Mouse (Mus musculus): ENCODE data around the gene Nr1h3. TPM values are rescaled to one million over a fixed set of nuclear protein-coding genes. Genes with fewer than 3 reads are reported as not detected.

Gene Nr1h3
- polyA plus RNA-seq, 1 experiment from 2014 or later = 1.4 TPM

DNA sequence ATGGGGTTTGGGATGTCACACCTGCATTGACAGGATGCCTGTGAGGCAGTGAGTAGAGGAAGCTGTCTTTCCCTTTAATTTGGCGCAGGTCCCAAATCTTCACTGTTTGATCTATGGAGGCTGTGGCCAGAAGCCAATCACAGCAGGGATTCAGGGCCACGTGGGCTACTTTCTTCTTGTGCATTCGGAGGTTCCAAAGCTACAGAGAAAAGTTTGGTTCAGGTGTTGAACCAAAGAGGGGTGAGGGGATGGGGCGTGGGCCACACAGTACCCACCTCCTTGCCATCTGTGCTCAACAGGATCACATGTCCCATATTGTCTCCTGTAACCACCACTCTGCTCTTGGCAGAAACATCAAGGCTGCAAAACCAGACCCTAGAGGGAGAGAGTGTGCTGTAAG lies 14.4 kb upstream of the Nr1h3 start:
- H3K36me3 ChIP-seq (replicated peaks) = peaks cover 42% of the 10 kb centered on the region
- no peak overlapping the region for H3K4me2 ChIP-seq
- H3K4me1 ChIP-seq = no peaks in the 10 kb centered on the region
- ATAC-seq (ENCODE audit: low FRiP score) = no peak
- H3K27me3 ChIP-seq = no peaks in the 10 kb centered on the region
- WGBS = 71% methylated on average over 4 of the region's 4 CpGs
- H3K4me3 ChIP-seq (replicated peaks) = no peak overlapping the region
- no peak overlapping the region for H3K27ac ChIP-seq
- H3K9me3 ChIP-seq = no peaks in the 10 kb centered on the region
- no peak overlapping the region for H3K9ac ChIP-seq

DNA sequence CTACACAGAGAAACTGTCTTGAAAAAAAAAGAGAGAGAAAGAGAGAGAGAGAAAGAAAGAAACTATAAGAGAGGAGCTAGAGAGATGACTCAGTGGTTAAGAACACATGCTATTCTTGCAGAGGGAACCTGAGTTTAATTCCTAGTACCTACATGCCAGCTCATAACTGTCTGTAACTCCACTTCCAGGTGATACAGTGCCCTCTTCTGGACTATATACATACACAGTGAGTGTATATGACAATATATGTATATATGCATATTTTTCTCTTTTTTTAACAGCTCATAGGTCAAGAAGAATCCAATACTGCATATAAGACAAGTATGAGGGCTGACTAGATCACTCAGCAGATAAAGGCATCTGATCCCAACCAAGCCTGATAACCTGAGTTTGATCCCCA lies 10.7 kb upstream of the Nr1h3 start:
- ATAC-seq (ENCODE audit: low FRiP score) = no peak
- H3K4me1 ChIP-seq = no peaks in the 10 kb centered on the region
- no peak overlapping the region for H3K27ac ChIP-seq
- peaks cover 76% of the 10 kb centered on the region for H3K36me3 ChIP-seq (replicated peaks)
- H3K9me3 ChIP-seq = no peaks in the 10 kb centered on the region
- no peaks in the 10 kb centered on the region for H3K27me3 ChIP-seq
- H3K4me2 ChIP-seq = no peak overlapping the region
- H3K9ac ChIP-seq = no peak overlapping the region
- no peak overlapping the region for H3K4me3 ChIP-seq (replicated peaks)

DNA sequence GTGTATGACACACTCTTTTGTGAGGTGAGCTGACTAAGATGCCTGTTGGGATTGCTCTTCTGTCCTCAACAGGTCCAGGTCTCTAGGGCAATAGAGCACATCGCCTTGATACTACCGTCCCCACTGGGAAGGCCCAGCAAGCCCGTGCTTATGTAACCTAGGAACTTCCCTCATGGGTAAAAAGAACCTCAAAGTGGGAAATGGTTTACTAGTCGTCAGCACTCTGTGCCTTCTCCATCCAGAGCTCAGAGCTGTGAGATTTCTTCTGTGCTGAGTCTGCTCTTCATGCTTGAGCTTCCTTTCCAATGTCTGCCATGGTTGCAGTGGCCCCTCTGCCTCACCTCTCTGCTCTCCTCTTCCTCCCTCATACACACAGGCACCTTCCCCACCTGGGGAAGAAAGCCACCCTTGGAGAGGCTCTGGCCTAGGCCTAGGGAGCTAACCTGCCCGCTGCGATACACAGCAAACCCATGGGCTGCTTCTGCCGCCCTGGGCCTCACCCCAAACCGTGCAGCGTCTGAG lies 3.7 kb upstream of the Nr1h3 start:
- ATAC-seq (ENCODE audit: low FRiP score) = no peak
- 92% methylated on average over 9 of the region's 9 CpGs for WGBS
- H3K36me3 ChIP-seq (replicated peaks) = peaks cover 57% of the 10 kb centered on the region
- no peak overlapping the region for H3K4me3 ChIP-seq (replicated peaks)
- no peaks in the 10 kb centered on the region for H3K27me3 ChIP-seq
- H3K27ac ChIP-seq = no peak overlapping the region
- no peak overlapping the region for H3K9ac ChIP-seq
- H3K4me1 ChIP-seq = peaks cover 20% of the 10 kb centered on the region
- no peak overlapping the region for H3K4me2 ChIP-seq
- H3K9me3 ChIP-seq = no peaks in the 10 kb centered on the region

DNA sequence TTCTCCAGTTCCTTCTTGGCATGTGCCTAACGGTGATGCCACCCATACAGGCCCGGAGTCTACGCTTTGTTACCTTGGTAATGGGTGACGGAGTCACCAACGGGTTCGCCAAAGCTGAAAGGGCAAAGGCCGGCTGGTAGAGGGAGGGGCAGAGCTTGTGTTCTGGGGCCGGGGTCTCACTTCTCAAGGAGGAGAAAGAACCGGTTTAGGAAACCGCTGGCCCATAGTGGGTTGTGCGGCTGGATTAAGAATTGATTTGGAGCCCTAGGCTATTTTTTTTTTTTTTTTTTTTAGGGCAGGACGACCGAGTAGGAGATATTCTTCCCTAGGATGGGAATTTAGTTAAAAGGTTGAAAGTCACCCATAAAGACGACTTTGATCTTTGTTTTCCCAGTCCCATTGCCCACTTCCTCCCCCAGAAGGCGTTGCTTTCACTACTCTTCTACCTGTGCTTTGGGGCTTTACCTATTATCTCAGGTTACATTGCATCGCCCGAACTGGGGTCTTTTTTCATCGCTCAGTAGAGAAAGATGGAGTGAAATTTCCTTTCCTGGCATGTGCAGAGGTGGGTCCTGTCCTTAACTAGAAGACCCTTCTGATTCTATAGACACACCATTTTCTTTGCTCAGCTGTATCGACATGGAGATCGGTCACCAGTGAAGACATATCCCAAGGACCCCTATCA lies 480 bp upstream of the Nr1h3 start:
- Histone ChIP-seq H3K36me3 (replicated peaks) (peaks cover 28% of the 10 kb centered on the region), H3K9ac (peak overlapping the region; percentile 71), H3K27me3 (no peaks in the 10 kb centered on the region), H3K4me1 (peaks cover 20% of the 10 kb centered on the region), H3K4me3 (replicated peaks) (peak overlapping the region; percentile 58), H3K27ac (peak overlapping the region; percentile 93), H3K9me3 (no peaks in the 10 kb centered on the region), H3K4me2 (peak overlapping the region; percentile 69)
- ATAC-seq (ENCODE audit: low FRiP score) = no peak; the same call in 1 of the 2 replicates
- WGBS = 14% methylated on average over 20 of the region's 20 CpGs

DNA sequence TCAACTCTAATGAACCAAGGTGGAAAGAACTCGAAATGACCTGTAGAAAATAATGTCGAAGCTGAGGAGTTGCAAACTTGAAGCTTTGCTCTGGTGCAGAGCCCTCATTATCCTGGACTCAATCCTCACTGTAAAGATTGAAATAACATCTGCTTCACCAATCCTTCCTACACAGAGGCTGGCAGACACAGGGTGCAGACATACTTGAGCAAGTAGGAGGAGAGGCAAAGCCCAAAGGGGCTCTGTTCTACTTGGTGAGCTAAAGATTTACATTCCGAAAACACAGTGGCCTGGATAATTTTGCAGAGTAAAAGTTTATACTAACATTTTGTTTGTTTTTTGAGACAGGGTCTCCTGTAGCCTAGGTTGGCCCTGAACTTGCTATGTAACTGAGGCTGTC lies 3.7 kb downstream of the Nr1h3 start:
- H3K4me3 ChIP-seq (replicated peaks) = no peak overlapping the region
- no peak overlapping the region for H3K4me2 ChIP-seq
- no peak overlapping the region for H3K27ac ChIP-seq
- no peak for ATAC-seq (ENCODE audit: low FRiP score)
- H3K36me3 ChIP-seq (replicated peaks) = no peaks in the 10 kb centered on the region
- WGBS = 93% methylated on average over 3 of the region's 3 CpGs
- H3K27me3 ChIP-seq = peaks cover 10% of the 10 kb centered on the region; the same call in 1 of the 2 replicates
- no peak overlapping the region for H3K9ac ChIP-seq
- no peaks in the 10 kb centered on the region for H3K9me3 ChIP-seq
- peaks cover 30% of the 10 kb centered on the region for H3K4me1 ChIP-seq

DNA sequence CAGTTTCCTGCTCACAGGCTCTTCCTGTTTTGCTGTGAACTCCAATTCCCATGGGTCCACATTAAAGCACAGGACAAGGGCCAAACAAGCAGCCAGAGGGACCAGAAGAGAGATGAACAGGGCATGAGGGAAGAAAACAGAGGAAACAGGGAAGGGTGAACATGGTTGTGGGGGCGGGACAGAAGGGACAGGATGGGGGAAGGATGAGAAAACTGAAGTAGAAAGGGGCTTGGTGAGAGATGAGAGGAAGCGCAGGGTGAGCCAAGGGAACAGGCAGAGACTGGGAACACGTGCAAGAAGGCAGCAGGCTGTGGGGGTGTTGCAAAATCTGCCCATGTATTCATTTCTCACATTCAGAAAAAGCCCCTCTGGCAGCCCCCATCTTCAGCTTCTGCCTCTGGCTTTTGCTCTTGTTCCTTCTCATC lies 6.0 kb downstream of the Nr1h3 start:
- Histone ChIP-seq H3K4me2 (no peak overlapping the region), H3K9ac (no peak overlapping the region), H3K9me3 (no peaks in the 10 kb centered on the region), H3K4me1 (peaks cover 16% of the 10 kb centered on the region), H3K4me3 (replicated peaks) (no peak overlapping the region), H3K36me3 (replicated peaks) (no peaks in the 10 kb centered on the region), H3K27me3 (peaks cover 14% of the 10 kb centered on the region), H3K27ac (no peak overlapping the region)
- ATAC-seq (ENCODE audit: low FRiP score) = no peak
- WGBS = 83% methylated on average over 3 of the region's 3 CpGs

DNA sequence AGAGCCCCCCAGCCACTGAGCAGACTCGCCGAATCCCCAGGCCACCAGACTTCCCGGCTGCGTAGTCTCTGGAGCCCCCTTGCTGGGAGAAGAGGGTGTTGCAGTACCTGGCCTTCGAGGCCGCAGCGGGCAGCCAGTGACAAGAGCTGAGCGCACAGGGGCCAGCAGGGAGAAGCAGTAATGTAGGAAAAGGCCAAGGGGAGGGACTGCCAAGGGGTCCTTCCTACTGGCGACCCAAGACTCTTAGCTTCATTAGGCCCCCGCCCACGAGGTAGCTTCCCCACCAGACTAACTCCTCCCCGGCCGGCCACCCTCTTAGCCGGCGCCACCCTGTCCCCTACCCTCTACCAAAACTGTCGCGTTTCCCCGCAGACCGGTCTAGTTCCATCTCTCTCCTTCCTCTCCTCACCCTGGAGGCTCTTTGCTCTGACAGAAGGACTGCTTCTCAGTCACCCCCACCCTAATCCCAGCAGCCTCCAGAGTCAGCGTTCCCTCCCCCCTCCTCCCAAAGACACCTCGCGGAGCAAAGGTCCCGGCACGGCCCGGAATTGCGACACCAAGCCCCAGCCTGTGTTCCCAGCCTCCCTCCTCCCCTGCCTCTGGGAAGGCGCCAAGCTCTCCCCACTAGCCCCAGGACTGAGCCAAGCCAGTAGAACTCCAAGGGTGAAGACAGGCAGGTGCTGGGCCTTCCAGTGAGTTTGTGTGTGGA lies 7.9 kb downstream of the Nr1h3 start:
- no peaks in the 10 kb centered on the region for H3K36me3 ChIP-seq (replicated peaks)
- peak overlapping the region; percentile 51 for H3K9ac ChIP-seq
- H3K27ac ChIP-seq = no peak overlapping the region
- 2% methylated on average over 27 of the region's 27 CpGs for WGBS
- H3K4me3 ChIP-seq (replicated peaks) = peak overlapping the region; percentile 28
- peaks cover 14% of the 10 kb centered on the region for H3K4me1 ChIP-seq
- H3K4me2 ChIP-seq = peak overlapping the region; percentile 56
- ATAC-seq (ENCODE audit: low FRiP score) = peak; percentile 91
- H3K9me3 ChIP-seq = no peaks in the 10 kb centered on the region
- peaks cover 14% of the 10 kb centered on the region for H3K27me3 ChIP-seq

DNA sequence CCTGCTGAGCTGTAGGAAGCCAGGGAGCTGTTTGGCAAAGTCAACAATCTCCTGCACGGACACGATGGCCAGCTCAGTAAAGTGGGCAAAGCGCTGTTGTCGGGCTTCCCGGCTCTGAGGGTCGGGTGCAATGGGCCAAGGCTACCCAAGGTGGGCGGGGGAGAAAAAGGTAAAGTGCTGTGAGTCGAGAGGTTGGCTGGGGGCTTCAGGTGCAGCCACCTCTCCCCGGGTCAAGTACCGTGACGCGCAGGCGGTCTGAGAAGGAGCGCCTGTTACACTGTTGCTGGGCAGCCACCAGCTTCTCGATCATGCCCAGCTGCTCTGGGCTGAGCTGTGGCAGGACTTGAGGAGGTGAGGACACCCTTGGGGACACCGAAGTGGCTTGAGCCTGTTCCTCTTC lies 12.1 kb downstream of the Nr1h3 start:
- WGBS = 88% methylated on average over 16 of the region's 16 CpGs
- no peak for ATAC-seq (ENCODE audit: low FRiP score)
- Histone ChIP-seq H3K4me2 (no peak overlapping the region), H3K4me3 (replicated peaks) (no peak overlapping the region), H3K9me3 (no peaks in the 10 kb centered on the region), H3K9ac (no peak overlapping the region), H3K36me3 (replicated peaks) (no peaks in the 10 kb centered on the region), H3K27ac (no peak overlapping the region), H3K4me1 (peaks cover 14% of the 10 kb centered on the region), H3K27me3 (peaks cover 4% of the 10 kb centered on the region; the same call in 1 of the 2 replicates)

DNA sequence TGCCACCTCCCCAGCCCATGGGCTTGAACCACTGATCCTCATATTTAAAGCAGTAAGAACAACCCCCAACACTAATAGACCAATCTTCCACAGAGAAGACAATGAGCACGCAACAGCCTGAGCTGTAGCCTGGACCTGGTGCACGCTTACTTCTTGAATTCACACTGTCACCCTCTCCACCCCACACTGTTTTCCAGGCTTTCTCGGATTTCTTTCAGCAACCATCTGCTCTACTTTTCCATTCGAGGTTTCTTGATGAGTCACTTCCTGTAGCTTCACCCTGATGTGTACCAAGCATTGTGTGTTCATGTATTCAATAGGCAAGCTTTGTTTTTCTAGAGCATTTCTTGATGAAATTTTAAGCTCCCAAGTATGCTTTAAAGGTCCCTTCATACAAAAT lies 15.2 kb downstream of the Nr1h3 start:
- H3K4me1 ChIP-seq = peaks cover 5% of the 10 kb centered on the region; the same call in 1 of the 2 replicates
- 79% methylated on average over 4 of the region's 4 CpGs for WGBS

DNA sequence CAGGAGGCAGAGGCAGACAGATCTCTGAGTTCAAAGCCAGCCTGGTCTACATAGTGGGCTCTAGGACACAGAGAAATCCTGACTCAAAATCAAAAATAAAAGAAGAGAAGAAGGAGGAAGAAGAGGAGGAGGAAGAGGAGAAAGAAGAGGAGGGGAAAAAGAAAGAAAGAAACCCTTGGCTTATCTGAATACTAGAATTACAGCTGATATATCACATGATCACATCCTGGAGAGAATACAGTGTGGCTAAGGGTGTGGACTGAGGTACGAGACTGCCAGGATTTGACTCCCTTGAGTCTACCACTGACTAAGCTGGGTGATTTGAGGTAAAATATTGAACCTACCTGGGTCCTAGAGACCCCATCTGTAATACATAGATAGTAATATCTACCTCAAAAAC lies 16.4 kb downstream of the Nr1h3 start:
- WGBS = 83% methylated on average over 1 of the region's 1 CpGs
- ATAC-seq (ENCODE audit: low FRiP score) = no peak
- no peak overlapping the region for H3K9ac ChIP-seq
- H3K27ac ChIP-seq = no peak overlapping the region
- peaks cover 14% of the 10 kb centered on the region for H3K4me1 ChIP-seq
- H3K9me3 ChIP-seq = no peaks in the 10 kb centered on the region
- no peaks in the 10 kb centered on the region for H3K36me3 ChIP-seq (replicated peaks)
- no peak overlapping the region for H3K4me2 ChIP-seq
- H3K27me3 ChIP-seq = no peaks in the 10 kb centered on the region
- H3K4me3 ChIP-seq (replicated peaks) = no peak overlapping the region

More for the DNA sequence above, 15.2 kb downstream of the Nr1h3 start:
- Histone ChIP-seq H3K27me3 (no peaks in the 10 kb centered on the region), H3K27ac (no peak overlapping the region), H3K9me3 (no peaks in the 10 kb centered on the region), H3K9ac (no peak overlapping the region), H3K4me3 (replicated peaks) (no peak overlapping the region), H3K36me3 (replicated peaks) (no peaks in the 10 kb centered on the region), H3K4me2 (no peak overlapping the region)
- ATAC-seq (ENCODE audit: low FRiP score) = no peak

DNA sequence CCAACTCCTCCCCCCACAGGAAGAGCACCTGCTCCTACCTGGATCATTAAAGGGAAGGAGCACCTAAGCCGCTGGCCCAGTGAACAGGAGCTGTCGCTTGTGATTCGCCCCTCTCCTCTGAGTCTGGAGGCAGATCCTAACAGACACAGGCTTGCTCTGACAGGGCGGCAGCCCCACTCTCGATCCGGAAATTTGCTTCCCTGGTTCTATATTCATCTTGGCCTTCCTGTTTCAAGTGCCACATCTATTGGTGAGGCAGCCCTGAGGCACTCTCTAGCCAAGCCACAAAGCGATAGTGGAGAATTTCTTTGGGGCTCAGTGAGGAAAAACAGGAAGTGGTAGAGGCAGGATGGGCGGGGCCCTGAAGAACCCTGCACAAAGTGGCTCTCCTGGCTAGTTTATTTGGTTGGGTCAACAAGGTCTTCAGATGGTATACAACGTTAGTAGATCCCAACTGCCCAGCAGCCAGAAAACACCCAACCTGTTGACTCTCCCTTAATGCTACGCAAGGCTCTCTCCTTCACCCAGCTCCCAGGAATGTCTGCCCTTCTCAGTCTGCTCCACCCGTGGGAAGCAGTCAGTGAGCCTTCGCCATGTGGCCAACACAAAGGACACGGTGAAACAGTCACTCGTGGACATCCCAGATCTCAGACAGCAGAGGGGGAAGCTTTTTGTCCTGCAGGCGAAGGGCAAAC lies 18.8 kb downstream of the Nr1h3 start, which contains the start of gene Madd:
Madd (minus strand) TSS at position 127 of the 695 bp plus-strand sequence.
- H3K36me3 ChIP-seq (replicated peaks) = no peaks in the 10 kb centered on the region; the same call in 1 of the 2 replicates
- ATAC-seq (ENCODE audit: low FRiP score) = no peak
- H3K27me3 ChIP-seq = no peaks in the 10 kb centered on the region
- H3K4me1 ChIP-seq = peaks cover 30% of the 10 kb centered on the region
- WGBS = 69% methylated on average over 15 of the region's 15 CpGs
- H3K9me3 ChIP-seq = no peaks in the 10 kb centered on the region
- H3K4me2 ChIP-seq = peak within 1 kb of the TSS; percentile 85
- peak within 1 kb of the TSS; percentile 83 for H3K4me3 ChIP-seq (replicated peaks)
- peak within 1 kb of the TSS; percentile 89 for H3K27ac ChIP-seq
- peak within 1 kb of the TSS; percentile 67 for H3K9ac ChIP-seq

DNA sequence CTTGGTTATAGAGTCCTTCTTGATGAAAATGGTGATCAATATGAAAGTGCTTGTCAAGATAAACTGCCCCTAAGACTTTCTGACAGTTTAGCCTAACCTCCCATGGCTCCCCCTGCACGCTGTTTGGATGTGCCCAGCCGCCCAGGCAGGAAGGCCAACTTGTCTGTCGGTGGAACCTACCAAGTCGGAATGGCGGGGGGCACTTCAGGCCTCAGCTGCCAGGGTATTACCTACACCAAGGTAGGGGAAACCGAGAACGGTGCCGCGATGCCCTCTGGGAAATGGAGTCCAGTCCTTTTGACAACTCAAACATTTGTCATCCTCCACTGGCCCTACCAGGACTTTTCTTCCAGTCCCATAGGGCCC lies 19.5 kb downstream of the Nr1h3 start:
- ATAC-seq (ENCODE audit: low FRiP score) = peak; percentile 95
- H3K9me3 ChIP-seq = no peaks in the 10 kb centered on the region
- H3K27me3 ChIP-seq = no peaks in the 10 kb centered on the region
- H3K4me1 ChIP-seq = peaks cover 30% of the 10 kb centered on the region
- peak overlapping the region; percentile 67 for H3K9ac ChIP-seq
- peak overlapping the region; percentile 85 for H3K4me2 ChIP-seq
- peak overlapping the region; percentile 89 for H3K27ac ChIP-seq
- H3K36me3 ChIP-seq (replicated peaks) = peaks cover 2% of the 10 kb centered on the region; the same call in 1 of the 2 replicates
- peak overlapping the region; percentile 83 for H3K4me3 ChIP-seq (replicated peaks)
- 0% methylated on average over 9 of the region's 9 CpGs for WGBS

Data from forebrain, embryonic 12.5 days (tissue).